Mouse (Mus musculus): ENCODE measurements around the gene Aak1.
"Not testable (repeated sequence)": the region's sequence is repeated elsewhere in the genome, so short reads cannot be mapped to it uniquely, and the experiment has no call there.

Gene Aak1

DNA sequence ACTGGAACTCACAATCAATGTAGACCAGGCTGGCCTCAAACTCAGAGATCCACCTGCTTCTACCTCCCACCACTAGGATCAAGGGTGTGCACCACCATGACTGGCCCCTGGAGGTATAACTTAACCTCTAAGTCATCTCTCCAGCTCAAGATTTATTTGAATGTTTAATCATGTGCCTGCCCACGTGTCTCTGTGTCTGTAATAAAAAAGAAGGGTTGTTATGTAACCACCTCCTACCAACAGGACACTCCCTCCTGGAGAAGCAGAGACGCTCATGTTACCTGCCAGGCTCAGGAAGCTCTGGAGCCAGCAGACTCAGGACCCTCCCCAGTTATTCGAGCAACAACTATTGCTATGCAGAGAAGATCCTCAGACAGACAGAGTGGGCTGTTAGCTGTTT is 7.4 kb upstream of the Aak1 start:
- DNase-seq: no peak

DNA sequence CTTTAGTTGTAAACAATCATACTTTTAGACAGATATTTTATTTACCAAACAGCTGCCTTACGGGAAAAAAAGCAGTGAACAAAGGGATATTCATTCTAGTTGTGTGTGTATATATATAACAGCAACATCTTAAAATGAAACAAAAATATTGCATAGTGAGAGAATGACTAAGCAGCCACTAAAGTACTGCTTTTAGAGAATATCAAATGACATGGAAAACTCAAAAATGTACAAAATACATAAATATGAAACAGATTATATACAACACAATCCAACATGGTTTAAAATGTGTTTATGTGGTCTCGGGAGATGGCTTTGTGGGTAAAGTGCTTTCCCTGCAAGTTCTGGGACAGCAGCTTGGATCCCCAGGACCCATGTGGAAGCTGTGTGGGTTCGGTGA is 5.7 kb upstream of the Aak1 start:
- DNase-seq: no peak

DNA sequence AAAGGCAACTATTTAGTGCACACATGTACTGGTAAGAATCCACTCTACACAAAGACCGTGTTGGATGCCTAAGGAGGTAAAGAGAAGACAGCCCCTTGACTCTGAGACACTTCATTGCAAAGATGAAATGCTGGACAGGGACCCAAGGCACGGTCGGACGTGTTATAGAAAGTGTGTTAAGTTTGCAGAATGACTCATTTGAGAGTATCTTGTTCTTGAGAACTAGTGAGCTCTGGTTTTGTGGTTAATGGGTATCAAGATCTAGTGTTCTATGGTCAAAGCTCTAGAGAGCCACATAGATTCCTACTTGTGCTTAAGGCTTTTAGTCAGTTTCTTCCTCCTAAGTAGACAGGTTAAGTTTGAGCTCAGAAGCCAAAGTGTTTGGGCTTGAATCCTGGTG is 2.9 kb upstream of the Aak1 start:
- no peak for DNase-seq

DNA sequence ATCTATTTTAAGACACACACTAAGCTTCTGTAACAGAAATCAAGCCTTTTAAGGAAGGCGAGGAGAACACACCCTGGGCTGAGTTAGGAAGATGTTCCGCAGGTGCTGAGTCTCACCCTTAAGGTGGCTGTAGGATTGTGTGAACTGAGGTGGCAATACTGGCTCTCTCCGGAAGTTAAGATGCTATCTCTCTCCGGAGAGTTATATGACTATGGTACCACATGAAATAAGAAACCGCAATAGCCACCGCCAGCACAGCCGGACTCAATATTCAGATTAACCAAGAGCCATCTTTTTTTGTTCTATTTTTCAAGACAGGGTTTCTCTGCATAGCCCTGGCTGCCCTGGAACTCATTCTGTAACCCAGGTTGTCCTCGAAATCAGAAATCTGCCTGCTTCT is 1.5 kb upstream of the Aak1 start:
- no peak for DNase-seq

GRCm38 (mm10) chr6:86848580-86848914 is 770 bp upstream of the Aak1 start:
- DNase-seq: no peak

GRCm38 (mm10) chr6:86849692-86850445 is 552 bp downstream of the Aak1 start:
- peak; percentile 67 for DNase-seq

DNA sequence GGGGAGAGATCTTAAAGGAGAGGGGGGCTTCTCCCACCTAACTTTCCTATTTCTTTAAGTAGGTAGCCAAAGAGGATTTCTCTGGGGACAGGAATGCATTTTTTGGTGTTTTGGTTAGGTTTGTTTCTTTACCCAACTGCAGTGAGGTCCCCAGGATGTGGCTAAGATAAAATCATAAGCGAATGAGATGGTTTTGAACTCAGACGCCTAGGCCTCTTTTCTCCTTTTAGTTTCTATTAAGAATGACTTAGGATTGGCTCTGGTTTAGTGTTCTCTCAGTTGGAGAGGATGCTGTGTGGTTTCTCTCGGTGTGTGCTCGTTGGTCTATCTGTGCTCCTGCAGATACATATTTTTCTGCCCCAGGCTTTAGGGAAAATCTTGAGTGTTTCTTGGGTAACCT is 1.3 kb downstream of the Aak1 start:
- no peak for DNase-seq

- no peak for DNase-seq
These were observed 2.2 kb downstream of the Aak1 start for GRCm38 (mm10) chr6:86851561-86851960.

DNA sequence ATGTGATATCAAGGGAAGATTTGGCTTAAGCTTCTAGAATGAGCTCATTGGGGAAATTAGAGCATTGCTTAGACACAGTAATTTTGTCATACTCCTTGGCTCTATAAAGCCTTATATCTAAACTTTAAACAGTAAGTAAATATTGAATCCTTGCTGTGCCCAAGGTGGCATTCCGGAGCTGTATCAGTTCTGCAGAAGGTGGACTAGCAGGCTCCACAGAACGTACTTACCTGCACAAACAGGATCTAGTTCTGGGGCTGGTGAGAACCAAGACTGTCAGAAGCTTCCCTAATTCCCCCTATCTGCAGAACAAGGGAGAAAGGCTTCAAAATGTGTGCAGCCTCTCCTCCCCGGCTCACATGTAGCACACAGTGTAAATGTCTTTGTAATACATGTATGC is 4.6 kb downstream of the Aak1 start:
- DNase-seq: no peak

GRCm38 (mm10) chr6:86854941-86855340 is 5.6 kb downstream of the Aak1 start:
- DNase-seq: no peak

- DNase-seq: no peak
These were observed 9.3 kb downstream of the Aak1 start for GRCm38 (mm10) chr6:86858606-86859005.

DNA sequence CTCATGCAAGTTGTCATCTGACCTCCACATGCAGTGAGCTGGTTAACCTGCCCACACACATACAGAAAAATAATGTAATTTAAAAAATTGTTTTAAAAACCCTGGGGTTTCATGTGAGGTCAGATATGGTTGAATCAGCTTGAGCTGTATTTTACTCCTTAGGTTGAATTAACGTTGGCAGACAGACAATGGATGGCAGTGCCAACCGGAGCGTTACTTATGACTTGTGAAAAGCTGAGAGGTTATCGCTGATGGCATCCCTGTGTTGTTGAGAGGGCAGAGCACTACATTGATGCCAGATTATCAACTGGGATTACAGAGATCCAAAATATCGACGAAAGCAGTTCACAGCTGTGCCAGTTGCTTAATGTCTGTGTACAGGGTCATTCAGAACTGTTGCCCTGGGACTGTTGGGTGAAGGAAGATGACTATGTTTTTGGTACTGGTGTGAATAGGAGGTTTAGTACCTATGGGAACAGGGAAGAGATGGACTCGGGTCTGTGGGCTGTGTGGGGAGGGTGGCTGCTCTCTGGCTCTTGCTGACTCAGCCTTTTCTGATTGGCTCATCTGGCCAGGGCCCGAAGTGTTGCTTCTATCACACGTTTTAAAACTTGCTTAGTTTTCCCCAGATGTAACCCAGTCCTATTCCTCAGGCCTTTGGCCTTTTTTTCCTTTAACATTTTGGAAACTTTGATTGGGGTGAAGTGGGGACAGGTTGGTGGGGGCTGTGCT is 11.6 kb downstream of the Aak1 start:
- no peak for DNase-seq

GRCm38 (mm10) chr6:86864358-86864757 is 15.0 kb downstream of the Aak1 start:
- DNase-seq: no peak

GRCm38 (mm10) chr6:86870335-86870734 is 21.0 kb downstream of the Aak1 start:
- no peak for DNase-seq

DNA sequence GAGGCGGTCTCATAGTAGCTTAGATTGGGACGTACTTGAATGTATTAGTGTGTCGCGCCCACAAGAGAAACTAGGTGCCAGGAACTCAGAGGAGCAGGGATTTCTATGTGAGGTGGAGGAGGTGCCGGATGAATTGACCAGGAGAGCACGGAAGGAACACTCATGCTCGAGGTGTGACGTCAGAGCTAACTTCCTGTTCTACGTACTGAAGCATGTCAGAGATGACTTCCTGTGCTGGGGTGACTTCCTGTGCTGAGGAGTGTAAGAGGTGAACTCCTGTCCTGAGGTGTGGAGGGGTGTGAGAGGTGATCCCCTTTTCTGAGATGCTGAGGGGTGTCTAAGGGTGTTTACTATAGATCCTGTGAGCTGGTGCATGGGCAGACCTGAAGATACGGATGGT is 22.5 kb downstream of the Aak1 start:
- no peak for DNase-seq

DNA sequence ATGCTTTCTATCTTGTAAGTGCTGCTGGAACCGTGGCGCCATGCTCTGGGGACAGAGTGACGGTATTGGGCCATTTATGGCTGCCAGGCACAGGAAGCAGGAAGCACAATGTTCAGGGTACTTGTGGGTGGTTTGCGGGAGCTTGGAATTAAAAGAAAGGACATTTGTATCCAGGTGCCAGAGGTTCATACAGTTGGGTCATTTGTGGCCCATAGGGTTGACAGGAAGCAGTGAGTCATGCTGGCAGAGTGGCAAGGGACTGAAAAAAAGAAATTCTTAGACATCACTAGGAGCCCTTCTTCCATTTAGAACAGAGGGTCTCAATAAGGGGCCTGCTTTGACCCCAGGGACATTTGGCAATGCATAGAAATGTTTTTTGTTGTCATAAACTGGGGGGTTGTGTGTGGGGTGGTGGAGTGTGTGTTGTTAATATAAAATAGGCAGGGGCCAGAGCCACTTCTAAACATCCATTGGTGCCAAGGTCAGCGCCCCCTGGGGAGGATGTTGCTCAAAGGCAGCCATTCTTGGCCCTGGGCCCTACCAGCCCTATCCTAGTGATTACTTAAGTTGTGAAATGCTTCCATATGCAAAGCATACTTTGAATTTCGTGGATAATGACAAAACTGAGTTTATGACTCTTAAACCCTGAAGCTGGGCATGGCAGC is 25.5 kb downstream of the Aak1 start:
- no peak for DNase-seq

DNA sequence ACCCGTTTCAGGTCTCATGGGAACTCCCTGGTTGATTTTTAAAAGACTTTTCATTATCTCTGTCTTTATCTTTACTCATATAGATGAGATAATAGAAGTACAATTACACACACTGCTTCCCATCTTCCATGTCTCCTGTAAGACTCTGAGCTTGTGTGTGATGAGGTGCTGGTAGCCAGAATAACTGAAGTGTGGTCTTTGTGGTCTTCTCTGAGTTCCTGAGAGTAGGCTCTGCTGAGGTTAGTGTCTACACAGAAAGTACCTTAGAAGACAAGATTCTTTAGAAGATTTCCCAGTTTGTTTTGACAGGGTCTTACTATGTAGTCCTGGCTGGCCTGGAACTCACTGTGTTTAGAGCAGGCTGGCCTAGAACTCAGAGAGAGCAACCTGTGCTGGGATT is 27.1 kb downstream of the Aak1 start:
- no peak for DNase-seq

- not testable (repeated sequence) for DNase-seq
These were observed 29.3 kb downstream of the Aak1 start for GRCm38 (mm10) chr6:86878656-86879055.

DNA sequence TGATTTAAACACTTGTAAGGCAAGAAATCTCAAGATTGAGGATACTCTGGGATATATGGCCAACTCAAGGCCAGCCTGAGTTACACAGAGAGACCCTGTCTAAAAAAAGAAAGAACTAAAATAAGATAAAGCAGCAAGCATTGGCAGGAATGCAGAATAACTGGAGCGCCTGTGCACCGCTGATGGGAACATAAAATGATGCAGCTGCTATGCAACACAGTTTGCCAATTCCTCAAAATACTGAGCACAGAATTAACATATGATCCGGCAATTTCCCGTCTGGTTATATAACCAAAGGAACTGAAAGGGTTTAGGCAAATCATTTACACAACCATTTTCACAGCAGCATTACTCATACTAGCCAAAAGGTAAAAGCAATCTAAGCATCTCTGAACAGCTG is 30.0 kb downstream of the Aak1 start:
- peak; percentile 83 for DNase-seq

DNA sequence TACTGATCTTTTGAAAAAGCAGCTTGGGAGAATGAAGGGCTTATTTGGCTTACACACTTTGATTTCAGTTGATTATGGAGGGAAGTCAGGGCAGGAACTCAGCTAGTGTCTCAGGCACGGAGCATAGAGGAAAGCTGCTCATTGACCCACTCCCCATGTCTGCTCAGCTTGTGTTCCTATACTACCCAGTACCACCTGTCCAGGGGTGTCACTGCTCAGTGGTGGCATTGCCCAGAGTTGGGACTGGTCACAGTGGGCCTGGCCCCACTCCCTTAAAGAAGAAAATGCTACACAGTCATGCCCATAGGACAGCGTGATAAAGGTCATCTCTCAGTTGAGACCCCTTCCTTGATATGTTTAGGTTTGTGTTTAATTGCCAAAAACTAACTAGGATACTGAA is 34.9 kb downstream of the Aak1 start:
- DNase-seq: no peak

GRCm38 (mm10) chr6:86884746-86885145 is 35.4 kb downstream of the Aak1 start:
- no peak for DNase-seq

DNA sequence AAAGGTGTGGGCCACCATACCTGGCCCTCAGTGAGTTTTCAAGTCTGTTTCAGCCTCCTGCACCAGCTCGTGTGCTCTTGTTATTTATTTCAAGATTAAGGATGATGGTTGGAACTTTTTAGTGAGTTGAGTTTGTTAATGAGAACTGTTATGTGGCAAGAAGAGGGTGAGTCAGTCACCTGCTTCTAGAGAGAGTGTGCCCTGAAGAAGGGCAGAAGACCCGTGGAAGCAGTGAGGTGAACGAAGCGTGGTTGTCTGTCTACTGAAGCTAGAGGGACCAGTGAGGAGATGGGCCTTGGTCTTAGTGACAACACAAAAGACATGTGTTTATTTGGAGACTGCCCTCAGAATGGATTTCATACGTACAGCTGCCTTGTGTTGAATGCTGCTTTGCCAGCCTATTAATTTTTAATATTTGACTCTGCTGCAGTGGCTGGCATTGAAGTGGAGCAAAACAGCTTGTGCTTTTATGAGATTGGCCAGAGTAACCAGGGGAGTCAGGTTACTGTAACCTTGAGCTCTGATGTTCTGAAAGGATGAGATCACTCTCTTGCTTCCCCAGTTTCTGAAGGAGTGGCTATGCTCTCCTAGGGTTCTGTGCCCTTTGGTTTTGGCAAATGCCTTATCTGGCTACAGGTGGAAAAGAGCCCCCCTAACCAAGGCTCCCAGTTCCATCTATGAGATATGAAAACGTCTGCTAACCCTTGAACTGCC is 36.7 kb downstream of the Aak1 start:
- no peak for DNase-seq

DNA sequence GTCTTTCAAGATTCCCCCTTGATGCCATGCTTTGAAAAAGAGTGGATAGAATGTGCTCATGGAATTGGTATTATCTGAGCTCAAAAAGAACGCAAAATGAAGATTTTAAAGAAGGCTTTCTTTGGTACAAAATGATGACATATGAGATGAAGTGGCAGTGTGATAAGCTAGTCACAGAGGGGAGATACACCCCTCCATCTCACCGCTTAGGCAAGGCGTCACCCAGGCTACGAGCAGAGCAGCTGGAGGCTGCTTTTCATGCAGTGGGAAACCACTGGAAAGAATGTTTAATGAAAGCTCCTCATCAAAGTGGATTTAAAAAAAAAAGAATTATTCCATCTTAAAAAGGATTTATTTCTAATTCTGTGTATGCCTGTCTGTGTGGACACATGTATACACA is 37.5 kb downstream of the Aak1 start:
- no peak for DNase-seq

DNA sequence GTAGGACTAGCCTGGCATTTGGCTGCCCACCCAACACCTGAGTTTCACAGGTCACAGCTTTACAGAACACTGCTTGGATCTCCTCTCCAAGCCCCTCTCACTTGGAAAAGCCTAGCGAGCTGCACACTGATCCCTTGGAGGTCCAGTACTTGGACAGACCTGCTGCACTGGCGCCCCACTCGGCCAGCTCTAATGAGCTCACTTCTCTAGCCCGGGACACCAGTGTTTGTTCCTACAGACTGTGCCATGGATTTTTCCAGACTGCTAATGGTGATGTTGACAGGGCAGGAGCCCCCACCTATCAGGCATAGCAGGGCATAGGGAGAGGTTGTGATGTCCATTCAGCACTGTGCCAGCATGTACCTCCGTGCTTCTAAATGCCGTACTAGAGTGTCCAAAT is 48.2 kb downstream of the Aak1 start:
- peak; percentile 66 for DNase-seq
